Mouse (Mus musculus) monocyte, adult 2 months (primary cell): Measurements from ENCODE around the gene Ptprq.

Experiments used
- DNase-seq, 2 experiments: peaks; one replicate each; pipeline ENCODE4 v3.0.0; 2022; ENCODE audit warnings: low spot score in 2 of 2, low read depth in 1 of 2

Ptprq gene

DNA sequence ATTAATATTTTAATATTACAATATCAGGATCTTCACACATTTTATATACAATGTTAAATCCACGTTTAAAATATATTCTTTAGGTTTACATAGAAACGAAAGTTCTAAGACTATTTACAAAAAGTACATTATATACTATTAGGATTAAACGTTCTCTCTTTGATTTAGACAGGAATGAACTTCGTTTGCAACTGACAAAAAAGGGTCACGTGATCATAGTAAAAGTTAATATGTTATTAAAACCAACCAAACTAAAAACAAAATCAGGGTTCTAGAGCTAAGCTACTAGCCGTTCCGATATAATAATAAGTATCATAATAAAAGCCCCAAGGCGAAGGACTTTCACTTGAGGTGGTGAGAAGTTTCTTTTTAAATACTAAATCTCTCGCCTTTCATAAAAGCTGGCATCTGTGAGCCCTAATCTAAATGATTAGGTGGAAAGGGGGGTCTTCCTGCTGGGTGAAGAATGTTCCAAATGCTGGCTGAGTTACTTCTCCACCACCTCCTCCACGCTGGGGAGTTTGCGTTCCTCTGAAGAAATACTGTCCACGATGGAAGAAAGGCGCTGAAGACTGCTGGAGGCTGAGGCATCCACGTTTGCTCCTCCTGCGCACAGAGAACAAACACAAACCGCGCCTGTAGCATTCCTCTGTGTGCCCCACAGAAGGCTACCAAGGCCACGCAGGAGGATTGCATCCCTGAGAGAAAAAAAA lies 226.8 kb downstream of the Ptprq start:
- no peak for DNase-seq

DNA sequence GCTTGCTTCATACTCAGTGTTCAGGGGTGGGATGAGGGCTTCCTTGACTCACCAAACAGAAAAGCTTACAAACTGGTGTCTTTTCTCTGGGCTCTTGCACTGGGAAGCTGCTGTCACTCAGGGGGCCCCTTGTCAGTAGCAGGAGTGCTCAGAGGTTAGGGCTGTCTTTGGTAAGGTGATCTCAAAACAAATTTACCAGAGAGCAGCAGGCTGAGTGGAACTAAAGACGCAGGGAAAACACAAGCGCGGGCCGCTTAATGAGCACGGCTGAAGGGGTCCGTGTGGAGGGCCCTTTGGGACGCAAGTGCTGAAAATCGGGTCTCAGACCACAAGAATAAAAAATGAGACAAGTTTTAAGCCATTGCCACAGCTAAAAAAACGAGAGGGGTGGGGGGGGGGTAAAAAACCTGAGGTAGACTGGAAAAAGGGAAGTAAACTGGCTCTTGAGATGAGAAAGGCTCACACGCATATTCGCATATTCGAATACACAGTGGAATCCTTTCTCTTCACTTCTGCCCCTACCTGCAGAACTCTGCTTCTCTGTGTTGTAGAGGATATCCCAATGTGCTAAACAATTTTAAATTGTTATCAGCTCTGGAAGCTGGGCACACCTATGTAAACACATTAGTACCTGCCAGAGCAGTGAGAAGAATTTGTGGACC lies 231.1 kb downstream of the Ptprq start:
- no peak for DNase-seq

- no peak for DNase-seq
Observed at GRCm38 (mm10) chr10:107486770-107487169, 233.1 kb downstream of the Ptprq start.

DNA sequence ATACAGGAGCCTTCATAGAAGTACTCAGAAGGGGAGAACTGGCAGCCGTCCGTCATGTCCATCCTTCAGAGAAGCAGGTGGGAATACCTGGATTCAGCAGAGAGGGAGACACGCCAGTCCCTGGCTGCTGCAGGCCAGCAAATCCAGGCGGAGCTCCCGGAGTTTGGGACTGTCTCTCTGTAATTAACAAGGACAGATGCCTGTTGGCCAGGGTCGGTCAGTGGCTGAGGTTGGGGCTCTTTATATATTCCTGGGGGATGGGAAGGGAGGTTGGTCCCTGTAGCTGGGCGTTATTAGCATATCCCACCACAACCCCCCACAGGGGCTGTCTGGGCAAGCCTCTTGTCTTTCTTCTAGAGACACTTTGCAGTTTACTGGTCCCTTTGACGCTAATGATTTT lies 234.0 kb downstream of the Ptprq start, which contains the start of gene Myf5:
Gene Myf5 (minus strand): TSS at position 265 of the 400 bp plus-strand sequence.
- no peak for DNase-seq

- DNase-seq = no peak
Observed at GRCm38 (mm10) chr10:107484050-107484449, 235.8 kb downstream of the Ptprq start.

DNA sequence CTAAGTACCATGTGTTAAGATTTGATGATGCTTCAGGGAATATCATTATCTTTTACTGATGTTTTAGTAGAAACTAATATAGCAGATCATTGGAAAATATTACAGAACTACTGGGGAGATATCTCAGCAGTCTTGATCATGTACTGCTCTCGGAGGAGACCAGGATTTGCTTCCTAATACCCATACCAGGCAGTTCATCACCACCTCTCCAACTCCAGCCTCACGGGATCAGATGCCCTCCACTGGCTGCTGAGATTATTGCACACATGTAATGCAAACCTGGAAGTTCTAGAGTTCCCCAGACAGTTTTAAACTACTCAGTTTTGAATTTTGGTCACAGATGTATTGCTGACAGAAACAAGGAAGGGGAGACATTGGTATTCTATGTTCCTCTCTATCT lies 246.4 kb downstream of the Ptprq start:
- DNase-seq = no peak

- DNase-seq = no peak
Observed at GRCm38 (mm10) chr10:107471712-107472111, 248.1 kb downstream of the Ptprq start.

- no peak for DNase-seq
Observed at GRCm38 (mm10) chr10:107467819-107468218, 252.0 kb downstream of the Ptprq start.
